Mouse (Mus musculus) liver, adult 2 months (tissue): ENCODE measurements around the gene Commd1. TPM values are rescaled to one million over a fixed set of nuclear protein-coding genes. Genes with fewer than 3 reads are reported as not detected.

ENCODE experiments used
- DNase-seq: peaks from one replicate; pipeline ENCODE4 v3.0.0-alpha.2; 2011; ENCODE audit warnings: low read depth, low spot score; ENCODE audit errors: extremely low read depth
- H3K27ac ChIP-seq: fragments of 200-500 bp; replicated peaks from 2 replicates; pipeline ENCODE4 v1.5.1; 2012; ENCODE audit warnings: low read depth, mild to moderate bottlenecking, control low read depth, inconsistent platforms, low read length; ENCODE audit not compliant: insufficient read depth
- H3K27me3 ChIP-seq: fragments of 200-500 bp; 2 replicates; pipeline ENCODE4 v1.6.1; 2012; ENCODE audit warnings: mild to moderate bottlenecking, moderate library complexity, low read length, inconsistent platforms; ENCODE audit not compliant: control insufficient read depth, insufficient read depth
- H3K36me3 ChIP-seq: fragments of 200-500 bp; 2 replicates; pipeline ENCODE4 v1.6.1; 2012; ENCODE audit warnings: low read length, inconsistent platforms; ENCODE audit not compliant: control insufficient read depth, insufficient read depth
- H3K4me1 ChIP-seq: fragments of 200-500 bp; 2 replicates; pipeline ENCODE4 v1.6.1; 2011; ENCODE audit warnings: low read length; ENCODE audit not compliant: control insufficient read depth, insufficient read depth
- H3K4me3 ChIP-seq: fragments of 200-500 bp; 2 replicates; pipeline ENCODE4 v1.5.1; 2011; ENCODE audit warnings: low read depth, mild to moderate bottlenecking, control low read depth, low read length, moderate library complexity; ENCODE audit not compliant: insufficient read depth
- H3K79me2 ChIP-seq: fragments of 200-500 bp; 2 replicates; pipeline ENCODE4 v1.6.1; 2012; ENCODE audit warnings: inconsistent platforms, mild to moderate bottlenecking, low read length, moderate library complexity; ENCODE audit not compliant: control insufficient read depth, insufficient read depth
- H3K9ac ChIP-seq: fragments of 200-500 bp; 2 replicates; pipeline ENCODE4 v1.6.1; 2012; ENCODE audit warnings: low read depth, mild to moderate bottlenecking, control low read depth, inconsistent platforms, low read length
- CTCF ChIP-seq: fragments of 200-500 bp; IDR thresholded peaks from 2 replicates; pipeline ENCODE4 v1.5.1; 2011; ENCODE audit warnings: low read depth, low read length, control low read depth
- POLR2A ChIP-seq: fragments of 200-500 bp; IDR thresholded peaks from 2 replicates; pipeline ENCODE4 v1.6.1; 2011; ENCODE audit warnings: low read length, control low read depth; ENCODE audit not compliant: insufficient read depth; ENCODE audit errors: extremely low read depth
- WGBS: fragments of 180-500 bp; shearing (Covaris S2); methylation state at CpG from one replicate; pipeline ENCODE4 v1.1.7; 2018; 5-methylcytosine and 5-hydroxymethylcytosine counted together
- polyA plus RNA-seq: library from polyadenylated mRNA; depleted of rRNA; stranded (reverse); fragments of >200 nt; gene quantifications from 2 replicates; pipeline ENCODE4 v1.2.3, GENCODE M21; 2012; rRNA removed
- total RNA-seq: library from RNA; depleted of rRNA; stranded (reverse); fragments of >200 nt; gene quantifications from 2 replicates; pipeline ENCODE4 v1.2.3, GENCODE M21; 2014; rRNA removed

Gene Commd1
- total RNA-seq (42.4 and 53.5 TPM in 2 replicates), polyA plus RNA-seq (15.9 and 18.5 TPM in 2 replicates)

DNA sequence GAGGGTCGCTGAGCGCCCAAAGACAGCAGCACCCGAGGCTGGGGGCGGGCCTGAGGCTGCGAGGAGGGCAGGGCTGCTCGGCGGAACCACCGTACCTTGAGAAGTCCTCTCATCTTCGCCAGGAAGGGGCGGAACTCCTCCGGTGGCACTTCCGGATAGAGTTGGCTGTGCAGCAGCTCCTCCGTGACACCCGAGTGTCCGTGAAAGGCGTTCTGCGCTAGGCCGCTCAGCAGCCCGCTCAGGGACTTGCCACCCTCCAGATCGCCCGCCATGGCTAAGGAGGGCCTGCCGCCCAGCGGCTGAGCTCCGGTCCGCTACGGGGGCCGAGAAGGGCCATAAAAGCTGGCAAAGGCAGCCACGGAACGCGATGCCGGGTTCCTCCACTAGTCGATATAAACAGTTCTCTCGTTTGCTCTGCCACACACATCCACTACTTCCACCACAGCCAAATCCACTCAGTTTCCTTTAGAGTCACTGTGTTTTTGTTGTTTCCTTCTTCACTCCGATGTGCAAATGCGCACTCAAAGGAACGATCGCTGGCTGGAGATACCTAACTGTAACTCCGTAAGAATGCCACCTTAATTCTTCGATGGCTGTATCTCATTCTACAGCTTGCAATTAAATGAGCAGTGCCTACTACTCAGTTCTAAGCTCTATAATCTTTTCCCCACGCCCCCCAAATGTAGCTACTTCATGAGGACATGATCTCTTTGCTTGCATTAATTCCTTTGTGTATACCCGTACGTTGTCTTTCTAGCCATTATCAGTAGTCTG lies at the start of gene Commd1, which contains the start of gene Gm28048:
Commd1 (minus strand) TSS at position 399 of the 774 bp plus-strand sequence.
Gm28048 (minus strand) TSS at position 107 of the 774 bp plus-strand sequence.
- peak within 1 kb of the TSS; percentile 87 for H3K4me3 ChIP-seq
- peak within 1 kb of the TSS; percentile 89 for H3K27ac ChIP-seq
- peaks cover 12% of the 10 kb centered on the region; the same call in 1 of the 2 replicates for H3K79me2 ChIP-seq
- peak; percentile 87 for DNase-seq
- peaks cover 3% of the 10 kb centered on the region for H3K36me3 ChIP-seq
- TF ChIP-seq CTCF = peak; percentile 74
- peak; percentile 77 for TF ChIP-seq POLR2A
- 3% methylated on average over 42 of the region's 42 CpGs for WGBS
- peak within 1 kb of the TSS; percentile 88 for H3K9ac ChIP-seq
- no peaks in the 10 kb centered on the region for H3K27me3 ChIP-seq
- H3K4me1 ChIP-seq = peaks cover 11% of the 10 kb centered on the region

DNA sequence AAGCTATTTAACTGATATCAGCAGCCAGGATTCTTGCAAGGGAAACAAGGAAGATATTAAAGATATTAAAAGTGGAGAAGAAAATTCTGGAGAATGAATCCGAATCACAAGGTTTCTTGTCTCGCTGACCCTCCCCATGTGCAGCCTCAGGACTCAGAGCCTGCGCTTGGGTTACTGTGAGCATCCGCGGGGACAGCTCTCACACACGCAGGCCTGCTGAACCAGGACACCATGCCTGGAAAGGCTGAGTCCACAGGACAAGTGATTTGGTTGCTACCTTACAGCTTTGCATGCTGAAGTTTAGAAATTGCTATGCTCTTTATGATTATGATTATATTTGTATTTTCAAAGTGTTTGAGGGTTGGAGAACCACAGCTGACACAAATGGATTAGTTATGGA lies 47.2 kb upstream of the Commd1 start:
- Histone ChIP-seq H3K36me3 (no peaks in the 10 kb centered on the region), H3K4me1 (no peaks in the 10 kb centered on the region), H3K79me2 (no peaks in the 10 kb centered on the region), H3K4me3 (no peak overlapping the region), H3K9ac (no peak overlapping the region), H3K27me3 (no peaks in the 10 kb centered on the region), H3K27ac (no peak overlapping the region)
- WGBS = 86% methylated on average over 6 of the region's 6 CpGs
- TF ChIP-seq CTCF (no peak), POLR2A (no peak)
- no peak for DNase-seq

DNA sequence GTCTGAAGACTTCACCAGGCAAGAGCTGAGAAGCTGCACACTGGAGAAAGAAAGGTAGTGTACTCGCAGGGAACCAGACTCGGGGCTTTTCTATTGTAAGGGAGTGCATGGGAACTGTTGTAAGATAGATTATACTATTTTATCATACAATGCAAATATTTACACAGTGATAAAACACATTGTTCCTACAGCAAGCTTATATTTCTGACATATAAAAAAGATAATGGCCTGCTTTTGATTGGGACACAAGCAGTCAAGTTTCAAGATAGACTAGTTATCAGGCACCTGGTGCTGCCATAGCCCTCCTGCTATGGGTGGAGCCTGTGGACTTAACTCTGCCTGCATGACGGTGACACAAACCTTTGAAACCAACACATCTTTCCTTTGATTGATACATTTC lies 46.8 kb upstream of the Commd1 start:
- DNase-seq = no peak
- Histone ChIP-seq H3K9ac (no peak overlapping the region), H3K79me2 (no peaks in the 10 kb centered on the region), H3K27ac (no peak overlapping the region), H3K36me3 (no peaks in the 10 kb centered on the region), H3K4me1 (no peaks in the 10 kb centered on the region), H3K4me3 (no peak overlapping the region), H3K27me3 (no peaks in the 10 kb centered on the region)
- TF ChIP-seq CTCF (no peak), POLR2A (no peak)
- 68% methylated on average over 3 of the region's 3 CpGs for WGBS

DNA sequence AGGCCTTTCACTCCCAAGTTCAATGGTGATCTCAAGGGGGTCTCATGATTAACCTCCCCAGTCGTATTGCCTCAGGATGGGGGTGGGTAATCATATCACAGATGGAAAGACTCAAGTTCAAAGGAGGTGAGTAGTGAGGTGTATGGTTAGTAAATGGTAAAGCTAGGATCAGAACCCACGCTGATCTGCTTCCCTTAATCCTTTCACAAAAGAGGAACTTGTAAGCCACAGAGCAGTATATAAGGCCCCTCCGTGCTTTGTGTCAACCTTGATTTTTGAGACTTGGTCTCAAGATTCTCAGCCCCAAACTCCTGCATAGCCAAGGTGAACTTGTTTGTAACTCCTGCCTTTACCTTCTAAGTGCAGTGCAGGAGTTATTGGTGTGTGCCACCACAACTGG lies 42.0 kb upstream of the Commd1 start:
- Histone ChIP-seq H3K4me1 (no peaks in the 10 kb centered on the region), H3K4me3 (no peak overlapping the region), H3K9ac (no peak overlapping the region), H3K27me3 (no peaks in the 10 kb centered on the region), H3K79me2 (no peaks in the 10 kb centered on the region), H3K36me3 (no peaks in the 10 kb centered on the region), H3K27ac (no peak overlapping the region)
- no peak for DNase-seq
- TF ChIP-seq POLR2A (no peak), CTCF (no peak)
- 85% methylated on average over 3 of the region's 3 CpGs for WGBS

DNA sequence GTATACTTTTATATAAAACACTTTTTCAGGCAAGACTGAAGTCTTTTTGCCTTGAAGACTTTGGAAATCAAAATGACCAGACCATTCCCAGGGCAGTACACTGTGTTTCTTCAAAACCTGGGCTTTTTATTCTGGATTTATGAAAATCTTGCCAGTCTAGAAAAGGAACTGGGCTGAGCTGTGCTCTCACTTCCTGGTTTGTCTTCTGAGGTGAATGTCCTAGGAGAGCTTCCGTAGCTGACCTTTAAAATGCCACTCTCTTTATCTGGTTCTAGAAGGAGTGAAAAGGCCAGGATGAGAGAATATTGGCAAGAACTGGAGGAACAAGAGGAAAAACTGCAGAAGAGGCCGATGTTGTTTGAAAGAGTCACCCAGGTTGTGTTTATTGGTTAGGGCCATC lies 41.0 kb upstream of the Commd1 start:
- TF ChIP-seq CTCF (no peak), POLR2A (no peak)
- no peak for DNase-seq
- Histone ChIP-seq H3K79me2 (no peaks in the 10 kb centered on the region), H3K9ac (no peak overlapping the region), H3K27me3 (no peaks in the 10 kb centered on the region), H3K36me3 (peaks cover 2% of the 10 kb centered on the region; the same call in 1 of the 2 replicates), H3K27ac (no peak overlapping the region), H3K4me1 (no peaks in the 10 kb centered on the region), H3K4me3 (no peak overlapping the region)
- 82% methylated on average over 2 of the region's 2 CpGs for WGBS

DNA sequence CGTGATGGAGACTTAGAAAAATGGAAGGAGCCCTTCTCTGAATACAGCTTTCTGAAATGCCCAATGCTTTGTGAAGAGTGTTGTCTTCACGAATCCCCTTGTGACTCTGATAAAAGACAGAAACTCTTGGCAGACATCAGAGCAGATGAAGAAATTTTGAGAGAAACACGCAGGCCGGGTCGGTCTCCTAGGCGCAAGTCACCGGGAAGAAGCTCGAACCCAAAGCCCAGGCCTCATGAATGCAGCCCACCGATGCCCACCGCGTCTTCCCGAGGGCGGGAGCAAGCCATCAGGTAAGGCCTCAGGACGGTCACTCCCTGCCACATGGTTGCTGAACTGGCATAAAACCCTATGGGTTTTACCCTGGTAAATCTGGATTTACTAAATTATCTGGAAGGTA lies 38.7 kb upstream of the Commd1 start:
- no peak overlapping the region for H3K4me3 ChIP-seq
- WGBS = 95% methylated on average over 14 of the region's 14 CpGs

More for the DNA sequence above, 38.7 kb upstream of the Commd1 start:
- H3K9ac ChIP-seq = no peak overlapping the region
- no peak overlapping the region for H3K27ac ChIP-seq
- TF ChIP-seq POLR2A (no peak), CTCF (no peak)
- H3K4me1 ChIP-seq = no peaks in the 10 kb centered on the region
- peaks cover 2% of the 10 kb centered on the region; the same call in 1 of the 2 replicates for H3K36me3 ChIP-seq
- H3K79me2 ChIP-seq = no peaks in the 10 kb centered on the region
- no peak for DNase-seq
- H3K27me3 ChIP-seq = no peaks in the 10 kb centered on the region
